Mouse (Mus musculus): ENCODE measurements at regions not wholly inside any gene's neighbourhood (a gene's known extent, or its start where the extent isn't known, plus 50 kb on each side); places are given as distances from the start of the nearest gene placed in this dataset.

- no peak for DNase-seq (ENCODE audit: low spot score)
Measured at GRCm38 (mm10) chr6:98872334-98872733, 529.8 kb upstream of the Gm765 start.

- no peak for DNase-seq (ENCODE audit: low spot score)
Measured at GRCm38 (mm10) chr6:98869772-98870171, 527.2 kb upstream of the Gm765 start.

- no peak for DNase-seq (ENCODE audit: low spot score)
Measured at GRCm38 (mm10) chr6:98864306-98864705, 521.8 kb upstream of the Gm765 start.

GRCm38 (mm10) chr6:98855958-98856357 lies 513.4 kb upstream of the Gm765 start:
- DNase-seq (ENCODE audit: low spot score): no peak

GRCm38 (mm10) chr6:98850906-98851305 lies 508.4 kb upstream of the Gm765 start:
- peak; percentile 29 for DNase-seq (ENCODE audit: low spot score)

- DNase-seq (ENCODE audit: low spot score): no peak
Measured at GRCm38 (mm10) chr6:98848835-98849234, 506.3 kb upstream of the Gm765 start.

GRCm38 (mm10) chr6:98846001-98846695 lies 503.6 kb upstream of the Gm765 start:
- DNase-seq (ENCODE audit: low spot score): no peak

GRCm38 (mm10) chr6:98843598-98843997 lies 501.0 kb upstream of the Gm765 start:
- peak; percentile 76 for DNase-seq (ENCODE audit: low spot score)

GRCm38 (mm10) chr6:98842924-98843323 lies 500.4 kb upstream of the Gm765 start:
- DNase-seq (ENCODE audit: low spot score): no peak

GRCm38 (mm10) chr6:98833922-98834321 lies 491.4 kb upstream of the Gm765 start:
- DNase-seq (ENCODE audit: low spot score): no peak

GRCm38 (mm10) chr6:98830191-98830590 lies 487.6 kb upstream of the Gm765 start:
- DNase-seq (ENCODE audit: low spot score): no peak

- DNase-seq (ENCODE audit: low spot score): no peak
Measured at GRCm38 (mm10) chr6:98808046-98808445, 465.5 kb upstream of the Gm765 start.

GRCm38 (mm10) chr6:98803384-98803949 lies 460.9 kb upstream of the Gm765 start:
- DNase-seq (ENCODE audit: low spot score): no peak

GRCm38 (mm10) chr6:98801061-98801460 lies 458.5 kb upstream of the Gm765 start:
- DNase-seq (ENCODE audit: low spot score): no peak

GRCm38 (mm10) chr6:98800040-98800439 lies 457.5 kb upstream of the Gm765 start:
- no peak for DNase-seq (ENCODE audit: low spot score)

GRCm38 (mm10) chr6:98797778-98798177 lies 455.2 kb upstream of the Gm765 start:
- no peak for DNase-seq (ENCODE audit: low spot score)

GRCm38 (mm10) chr6:98797373-98797772 lies 454.8 kb upstream of the Gm765 start:
- DNase-seq (ENCODE audit: low spot score): peak; percentile 74

- DNase-seq (ENCODE audit: low spot score): no peak
Measured at GRCm38 (mm10) chr6:98796666-98797065, 454.1 kb upstream of the Gm765 start.

GRCm38 (mm10) chr6:98787422-98787821 lies 444.9 kb upstream of the Gm765 start:
- DNase-seq (ENCODE audit: low spot score): no peak

- DNase-seq (ENCODE audit: low spot score): no peak
Measured at GRCm38 (mm10) chr6:98782074-98782473, 439.5 kb upstream of the Gm765 start.

- no peak for DNase-seq (ENCODE audit: low spot score)
Measured at GRCm38 (mm10) chr6:98775780-98776179, 433.2 kb upstream of the Gm765 start.

- DNase-seq (ENCODE audit: low spot score): peak; percentile 35
Measured at GRCm38 (mm10) chr6:98769999-98770398, 427.4 kb upstream of the Gm765 start.

GRCm38 (mm10) chr6:98769322-98769721 lies 426.8 kb upstream of the Gm765 start:
- no peak for DNase-seq (ENCODE audit: low spot score)

GRCm38 (mm10) chr6:98767858-98768336 lies 425.3 kb upstream of the Gm765 start:
- no peak for DNase-seq (ENCODE audit: low spot score)
